Mouse (Mus musculus): Measurements from ENCODE around the gene Olfr1269.

GRCm38 (mm10) chr2:90152991-90153390, 31.8 kb upstream of the Olfr1269 start, which contains the start of gene Olfr1270:
- no peak for TF ChIP-seq CTCF (IDR thresholded peaks at IDR 0.05)
- no peak for TF ChIP-seq EP300 (IDR thresholded peaks at IDR 0.05)
